Mouse (Mus musculus): ENCODE results near the gene Cops8.

DNA sequence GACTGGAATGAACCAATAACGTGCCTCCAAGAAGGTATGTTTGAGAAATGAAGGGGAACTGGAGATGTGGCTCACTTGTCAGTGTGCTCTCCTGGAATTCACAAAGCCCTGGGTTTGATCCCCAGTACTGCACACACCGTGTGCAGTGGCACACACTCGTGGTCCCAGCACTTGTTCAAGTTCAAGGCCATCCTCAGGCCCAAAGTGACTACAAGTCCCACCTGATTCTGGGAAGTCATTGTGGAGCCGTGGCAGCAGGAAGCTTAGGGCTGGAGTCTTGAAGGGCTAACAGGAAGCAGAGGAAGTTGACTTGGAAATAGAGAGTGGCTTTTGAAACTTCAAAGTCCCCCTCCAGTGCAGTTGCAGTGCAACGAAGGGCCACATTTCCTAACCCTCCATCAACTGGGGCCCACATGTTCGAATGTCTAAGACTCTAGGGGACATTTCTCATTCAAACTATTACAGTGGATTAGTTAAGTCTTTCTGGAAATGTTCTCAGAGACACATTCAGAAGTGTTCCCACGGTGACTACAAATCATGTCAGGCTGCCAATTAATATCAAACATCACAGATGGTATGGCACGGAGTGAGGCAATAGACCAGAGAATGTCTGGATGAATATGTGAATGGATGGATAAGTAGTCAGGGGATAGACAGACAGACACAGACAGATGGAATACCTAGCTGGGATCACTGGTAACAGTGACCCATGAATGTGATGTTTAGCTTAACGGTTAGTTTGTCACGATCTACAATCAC lies 54.7 kb downstream of the Cops8 start:
- TF ChIP-seq CTCF (IDR thresholded peaks at IDR 0.05; ENCODE audit: low read depth, low read length) = no peak
- TF ChIP-seq GATA1 (IDR thresholded peaks at IDR 0.05; ENCODE audit: borderline replicate concordance, low read length) = no peak
